Mouse (Mus musculus): ENCODE measurements around the gene Trmo. TPM values are rescaled to one million over a fixed set of nuclear protein-coding genes. Genes with fewer than 3 reads are reported as not detected.

Trmo gene
- polyA plus RNA-seq, 1 experiment = 2.2 TPM

DNA sequence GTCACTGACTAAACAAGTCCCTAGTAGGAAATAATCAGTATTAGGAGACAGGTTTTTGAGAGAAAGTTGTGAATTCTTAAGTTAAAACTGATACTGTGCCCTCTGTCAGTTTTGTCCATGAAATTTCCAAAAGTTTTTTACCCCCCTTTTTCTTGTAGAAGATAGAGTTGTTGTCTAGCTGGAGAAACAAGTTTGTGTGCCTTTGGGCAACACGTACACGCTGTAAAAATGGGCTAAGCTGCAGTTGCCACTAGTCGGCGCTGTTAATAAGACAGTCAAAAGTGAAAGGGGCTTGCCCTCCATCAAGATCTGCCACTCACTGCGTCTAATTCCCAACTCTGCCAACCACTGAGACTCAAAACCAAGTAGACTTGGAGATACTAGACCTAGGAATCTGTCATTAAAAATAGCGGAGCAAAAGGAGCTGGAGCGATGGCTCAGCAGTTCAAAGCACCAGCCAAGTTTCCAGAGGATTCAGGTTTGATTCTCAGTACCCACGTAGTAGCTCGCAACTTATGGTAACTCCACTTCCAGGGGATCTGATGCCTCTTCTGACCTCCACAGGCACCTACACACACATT is 1.2 kb upstream of the Trmo start:
- Histone ChIP-seq H3K4me3 (ENCODE audit: insufficient read depth, poor library complexity, severe bottlenecking) (peak overlapping the region; percentile 59), H3K27me3 (ENCODE audit: control insufficient read depth, insufficient read depth, insufficient read length) (peaks cover 3% of the 10 kb centered on the region), H3K36me3 (ENCODE audit: control insufficient read depth, insufficient read depth) (no peaks in the 10 kb centered on the region), H3K79me3 (ENCODE audit: low read depth) (no peaks in the 10 kb centered on the region), H3ac (ENCODE audit: control insufficient read depth, insufficient read length, low read depth) (no peak overlapping the region), H3K79me2 (ENCODE audit: control insufficient read depth, insufficient read depth) (no peaks in the 10 kb centered on the region)
- TF ChIP-seq MYOD1 (IDR thresholded peaks at IDR 0.05; ENCODE audit: control insufficient read depth, insufficient read length, low read depth) = no peak
- TF ChIP-seq CTCF (IDR thresholded peaks at IDR 0.05; ENCODE audit: control insufficient read depth, insufficient read depth, insufficient read length) = peak; percentile 61
- peak; percentile 25 for TF ChIP-seq MAX (IDR thresholded peaks at IDR 0.05)

DNA sequence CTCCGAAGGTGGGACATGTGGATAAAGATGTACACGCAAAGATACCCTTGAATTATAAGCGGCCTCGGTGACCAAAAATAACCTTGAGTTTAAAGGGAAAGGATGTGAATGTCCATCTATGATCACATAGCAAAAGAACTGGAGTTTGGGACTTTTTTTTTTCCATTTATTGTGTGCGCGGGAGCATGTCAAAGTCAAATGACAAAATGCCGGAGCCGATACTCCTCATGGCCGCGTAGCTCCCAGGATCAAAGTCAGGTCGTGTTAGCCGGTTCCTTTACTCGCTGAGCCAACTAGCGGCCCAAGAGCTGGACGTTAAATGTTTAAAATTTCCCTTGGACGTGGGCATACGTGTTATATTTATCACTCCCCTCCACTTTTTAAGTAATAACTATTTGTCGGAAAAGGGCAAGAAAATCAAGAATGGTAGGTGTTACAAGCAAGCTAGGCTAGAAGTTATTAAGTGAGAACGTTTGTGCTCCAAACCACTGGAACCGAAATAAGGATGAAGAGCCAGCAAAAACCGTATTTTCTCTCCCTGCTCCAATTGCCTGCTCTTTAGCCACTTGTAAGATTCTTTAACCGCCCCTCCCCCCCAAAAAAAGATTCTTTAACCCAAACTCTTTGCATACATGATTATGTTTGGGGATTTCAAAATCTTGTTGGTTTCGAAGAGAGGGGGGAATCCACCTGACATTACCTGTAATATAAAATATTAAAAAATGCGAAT is 540 bp upstream of the Trmo start:
- peak overlapping the region; percentile 83 for H3ac ChIP-seq (ENCODE audit: control insufficient read depth, insufficient read length, low read depth)
- H3K36me3 ChIP-seq (ENCODE audit: control insufficient read depth, insufficient read depth) = no peaks in the 10 kb centered on the region
- H3K79me2 ChIP-seq (ENCODE audit: control insufficient read depth, insufficient read depth) = no peaks in the 10 kb centered on the region
- peaks cover under 1% of the 10 kb centered on the region for H3K27me3 ChIP-seq (ENCODE audit: control insufficient read depth, insufficient read depth, insufficient read length)
- no peaks in the 10 kb centered on the region for H3K79me3 ChIP-seq (ENCODE audit: low read depth)
- H3K4me3 ChIP-seq (ENCODE audit: insufficient read depth, poor library complexity, severe bottlenecking) = peak overlapping the region; percentile 59
- no peak for TF ChIP-seq MAX (IDR thresholded peaks at IDR 0.05)
- TF ChIP-seq CTCF (IDR thresholded peaks at IDR 0.05; ENCODE audit: control insufficient read depth, insufficient read depth, insufficient read length) = no peak
- no peak for TF ChIP-seq FOSL1 (IDR thresholded peaks at IDR 0.05; ENCODE audit: insufficient read depth, low read length, poor library complexity, severe bottlenecking)
- TF ChIP-seq MYOG (IDR thresholded peaks at IDR 0.05; ENCODE audit: control insufficient read depth, extremely low read depth, insufficient read length) = no peak
- TF ChIP-seq USF1 (IDR thresholded peaks at IDR 0.05; ENCODE audit: low read depth) = no peak
- no peak for TF ChIP-seq CEBPB (IDR thresholded peaks at IDR 0.05; ENCODE audit: low read depth)
- no peak for TF ChIP-seq MYOD1 (IDR thresholded peaks at IDR 0.05; ENCODE audit: control insufficient read depth, insufficient read length, low read depth)

DNA sequence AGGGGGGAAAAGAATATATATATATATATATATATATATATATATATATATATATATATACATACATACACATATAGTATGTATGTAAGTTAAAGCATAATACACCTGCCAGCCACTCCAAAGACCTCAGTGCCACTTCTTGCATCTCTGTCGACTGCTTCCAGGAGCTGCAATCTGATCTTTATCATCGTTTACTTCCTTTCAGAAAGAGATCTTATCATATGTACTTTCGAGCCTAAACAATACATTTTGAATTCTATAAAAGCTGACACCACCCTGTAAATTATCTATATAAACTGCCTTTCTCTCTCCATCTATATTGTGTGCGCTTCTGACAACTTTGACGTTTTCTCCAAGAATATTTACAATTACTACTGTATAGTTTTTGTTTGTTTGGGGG is 681 bp downstream of the Trmo start:
- TF ChIP-seq CEBPB (IDR thresholded peaks at IDR 0.05; ENCODE audit: low read depth) = no peak
- TF ChIP-seq USF1 (IDR thresholded peaks at IDR 0.05; ENCODE audit: low read depth) = no peak
- TF ChIP-seq MAX (IDR thresholded peaks at IDR 0.05) = no peak
- no peak for TF ChIP-seq MYOD1 (IDR thresholded peaks at IDR 0.05; ENCODE audit: control insufficient read depth, insufficient read length, low read depth)
- no peak for TF ChIP-seq CTCF (IDR thresholded peaks at IDR 0.05; ENCODE audit: control insufficient read depth, insufficient read depth, insufficient read length)
- TF ChIP-seq MYOG (IDR thresholded peaks at IDR 0.05; ENCODE audit: control insufficient read depth, extremely low read depth, insufficient read length) = no peak
- TF ChIP-seq FOSL1 (IDR thresholded peaks at IDR 0.05; ENCODE audit: insufficient read depth, low read length, poor library complexity, severe bottlenecking) = no peak
- Histone ChIP-seq H3K36me3 (ENCODE audit: control insufficient read depth, insufficient read depth) (no peaks in the 10 kb centered on the region), H3K79me3 (ENCODE audit: low read depth) (no peaks in the 10 kb centered on the region), H3K79me2 (ENCODE audit: control insufficient read depth, insufficient read depth) (no peaks in the 10 kb centered on the region), H3K4me3 (ENCODE audit: insufficient read depth, poor library complexity, severe bottlenecking) (no peak overlapping the region), H3K27me3 (ENCODE audit: control insufficient read depth, insufficient read depth, insufficient read length) (no peaks in the 10 kb centered on the region), H3ac (ENCODE audit: control insufficient read depth, insufficient read length, low read depth) (no peak overlapping the region)

DNA sequence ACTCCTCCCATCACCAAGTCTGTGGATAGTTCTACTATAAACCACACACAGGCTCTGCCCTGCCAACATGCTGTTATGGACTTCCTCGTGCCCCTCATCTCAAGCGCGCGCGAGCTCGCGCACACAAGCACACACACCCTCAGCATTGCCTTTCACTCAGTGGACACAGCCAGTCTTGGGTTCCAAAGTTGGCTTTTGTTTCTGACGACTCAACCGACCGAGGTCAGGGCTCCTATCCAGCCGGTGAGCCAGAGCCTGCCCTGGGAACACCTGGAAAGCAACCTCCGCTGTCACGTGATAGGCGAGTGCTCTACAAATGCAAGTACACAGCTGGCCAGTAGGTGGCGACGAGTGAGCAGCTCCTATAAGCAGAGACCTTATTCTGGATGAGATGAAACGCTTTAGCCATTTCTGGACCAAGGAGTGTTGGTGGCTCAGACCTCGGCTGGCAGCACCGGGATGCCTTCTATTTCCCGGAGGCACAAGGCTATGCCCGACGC is 14.3 kb downstream of the Trmo start:
- no peak overlapping the region for H3K4me3 ChIP-seq (ENCODE audit: insufficient read depth, poor library complexity, severe bottlenecking)
- no peak overlapping the region for H3ac ChIP-seq (ENCODE audit: control insufficient read depth, insufficient read length, low read depth)
- no peaks in the 10 kb centered on the region for H3K79me3 ChIP-seq (ENCODE audit: low read depth)
- TF ChIP-seq MYOG (IDR thresholded peaks at IDR 0.05; ENCODE audit: control insufficient read depth, extremely low read depth, insufficient read length) = no peak
- peak; percentile 72 for TF ChIP-seq CTCF (IDR thresholded peaks at IDR 0.05; ENCODE audit: control insufficient read depth, insufficient read depth, insufficient read length)
- no peak for TF ChIP-seq MYOD1 (IDR thresholded peaks at IDR 0.05; ENCODE audit: control insufficient read depth, insufficient read length, low read depth)
- peak; percentile 93 for TF ChIP-seq USF1 (IDR thresholded peaks at IDR 0.05; ENCODE audit: low read depth)
- TF ChIP-seq CEBPB (IDR thresholded peaks at IDR 0.05; ENCODE audit: low read depth) = no peak
- no peak for TF ChIP-seq MAX (IDR thresholded peaks at IDR 0.05)
- no peak for TF ChIP-seq FOSL1 (IDR thresholded peaks at IDR 0.05; ENCODE audit: insufficient read depth, low read length, poor library complexity, severe bottlenecking)
- no peaks in the 10 kb centered on the region for H3K79me2 ChIP-seq (ENCODE audit: control insufficient read depth, insufficient read depth)
- no peaks in the 10 kb centered on the region for H3K27me3 ChIP-seq (ENCODE audit: control insufficient read depth, insufficient read depth, insufficient read length)
- H3K36me3 ChIP-seq (ENCODE audit: control insufficient read depth, insufficient read depth) = peaks cover 3% of the 10 kb centered on the region

DNA sequence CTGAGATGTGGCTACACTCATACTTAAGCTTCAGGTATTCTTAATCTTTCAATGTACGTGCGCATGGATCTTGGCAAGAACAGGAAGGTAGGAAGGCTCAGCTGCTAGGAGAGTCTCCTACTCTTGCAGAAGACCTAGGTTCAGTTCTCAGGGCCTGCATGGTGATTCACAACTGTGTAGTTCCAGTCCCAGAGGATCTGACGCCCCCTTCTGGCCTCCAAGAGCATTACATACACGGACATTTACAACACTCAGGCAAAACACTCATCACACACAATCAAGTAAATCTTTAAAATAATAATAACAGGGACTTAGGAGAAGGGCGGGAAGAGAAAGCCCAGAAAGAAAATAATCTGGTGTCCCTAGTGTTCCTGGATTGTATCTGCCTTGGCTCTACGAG is 14.8 kb downstream of the Trmo start:
- TF ChIP-seq CEBPB (IDR thresholded peaks at IDR 0.05; ENCODE audit: low read depth) = no peak
- no peak for TF ChIP-seq FOSL1 (IDR thresholded peaks at IDR 0.05; ENCODE audit: insufficient read depth, low read length, poor library complexity, severe bottlenecking)
- peak; percentile 27 for TF ChIP-seq CTCF (IDR thresholded peaks at IDR 0.05; ENCODE audit: control insufficient read depth, insufficient read depth, insufficient read length)
- TF ChIP-seq MYOG (IDR thresholded peaks at IDR 0.05; ENCODE audit: control insufficient read depth, extremely low read depth, insufficient read length) = no peak
- H3K79me3 ChIP-seq (ENCODE audit: low read depth) = no peaks in the 10 kb centered on the region
- H3K4me3 ChIP-seq (ENCODE audit: insufficient read depth, poor library complexity, severe bottlenecking) = no peak overlapping the region
- peaks cover 3% of the 10 kb centered on the region for H3K36me3 ChIP-seq (ENCODE audit: control insufficient read depth, insufficient read depth)
- no peaks in the 10 kb centered on the region for H3K79me2 ChIP-seq (ENCODE audit: control insufficient read depth, insufficient read depth)
- no peaks in the 10 kb centered on the region for H3K27me3 ChIP-seq (ENCODE audit: control insufficient read depth, insufficient read depth, insufficient read length)
- H3ac ChIP-seq (ENCODE audit: control insufficient read depth, insufficient read length, low read depth) = no peak overlapping the region
